Mouse (Mus musculus): ENCODE measurements around the gene Cxcl16. TPM values are rescaled to one million over a fixed set of nuclear protein-coding genes. Genes with fewer than 3 reads are reported as not detected.

The Cxcl16 gene
- polyA plus RNA-seq, 1 experiment, result 5.0 TPM

DNA sequence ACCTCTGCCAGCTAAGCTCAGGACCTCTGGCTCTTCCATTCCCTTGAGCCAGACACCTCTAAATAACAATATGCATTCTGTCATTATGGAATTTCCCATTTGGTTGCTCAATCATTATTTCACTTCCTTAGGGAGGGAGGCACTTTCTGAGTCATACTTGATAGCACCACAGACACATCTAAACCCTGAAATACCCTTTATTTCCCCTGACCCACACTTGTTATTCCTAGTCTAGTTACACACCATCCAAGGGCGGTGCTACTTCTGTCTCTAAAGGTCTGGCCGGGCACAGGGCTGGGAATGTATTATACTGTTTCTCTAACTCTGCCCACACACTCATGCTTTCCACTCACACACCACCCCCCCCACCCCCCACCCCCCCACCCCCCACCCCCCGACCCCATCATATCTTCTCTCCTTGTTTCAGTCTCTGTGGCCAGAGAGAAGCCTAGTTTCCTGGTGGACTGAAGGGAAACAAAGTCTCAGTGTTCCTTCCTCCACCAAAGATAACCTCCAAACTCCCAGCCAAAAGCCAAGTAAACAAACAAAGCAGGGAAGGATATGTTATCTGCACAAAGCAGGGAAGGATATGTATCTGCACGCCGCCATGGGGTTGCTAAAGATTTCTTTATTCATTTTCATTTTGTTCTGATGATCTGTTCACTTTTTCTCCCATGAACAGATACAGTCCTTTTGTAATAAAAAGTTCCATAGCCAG, 8.3 kb upstream of the Cxcl16 start:
- no peaks in the 10 kb centered on the region for H3K4me1 ChIP-seq (ENCODE audit: control insufficient read depth, insufficient read depth, insufficient read length, low read length)
- no peak overlapping the region for H3K4me3 ChIP-seq (ENCODE audit: insufficient read depth, low read depth, low read length)
- peak overlapping the region; percentile 50 for H3K27ac ChIP-seq (replicated peaks; ENCODE audit: low read depth, low read length)

DNA sequence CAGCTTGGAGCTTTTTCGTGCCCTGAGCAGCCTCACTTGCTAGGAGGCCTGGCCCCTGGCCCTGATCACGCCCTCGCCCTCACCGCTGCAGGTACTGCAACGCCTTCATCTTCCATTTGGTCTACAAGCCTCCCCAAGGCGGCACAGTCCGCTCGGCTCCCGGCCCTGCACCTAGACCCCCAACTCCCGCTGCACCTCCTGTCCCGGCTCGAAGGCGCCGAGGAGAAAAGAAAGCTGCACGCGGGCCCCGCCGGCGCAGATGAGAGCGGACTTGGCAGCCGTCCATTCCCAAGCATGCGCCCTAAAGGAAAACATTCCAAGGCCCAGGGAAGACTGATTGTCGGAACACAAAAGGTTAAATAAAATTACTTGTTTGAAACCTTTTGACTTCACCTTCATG, 6.0 kb upstream of the Cxcl16 start:
- H3K4me3 ChIP-seq (ENCODE audit: insufficient read depth, low read depth, low read length), result 0 out of 2 replicates have a peak overlapping the region, but pooled peaks have one; percentile 15
- no peak overlapping the region for H3K27ac ChIP-seq (replicated peaks; ENCODE audit: low read depth, low read length)
- H3K4me1 ChIP-seq (ENCODE audit: control insufficient read depth, insufficient read depth, insufficient read length, low read length), result no peaks in the 10 kb centered on the region

DNA sequence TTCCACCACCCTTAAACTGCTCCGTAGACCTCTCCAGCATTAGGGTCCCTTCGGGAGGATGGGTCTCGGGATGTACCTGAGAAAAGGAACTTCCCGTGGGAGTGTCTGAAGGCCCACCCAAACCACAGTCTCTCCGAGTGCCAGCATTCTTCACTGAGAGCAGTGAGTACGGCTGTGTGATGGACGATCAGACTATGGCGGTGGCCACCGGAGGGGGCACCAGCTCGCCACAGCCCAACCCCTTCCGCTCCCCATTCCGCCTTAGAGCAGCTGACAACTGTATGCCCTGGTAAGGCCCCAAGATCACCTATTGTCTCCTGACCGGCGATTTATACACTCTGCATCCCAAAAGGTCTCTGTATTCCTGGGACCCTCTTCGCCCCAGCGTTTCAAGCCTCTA, 5.4 kb upstream of the Cxcl16 start:
- Histone ChIP-seq H3K4me3 (ENCODE audit: insufficient read depth, low read depth, low read length) (no peak overlapping the region; the same call in 1 of the 2 replicates), H3K4me1 (ENCODE audit: control insufficient read depth, insufficient read depth, insufficient read length, low read length) (no peaks in the 10 kb centered on the region), H3K27ac (replicated peaks; ENCODE audit: low read depth, low read length) (no peak overlapping the region)

DNA sequence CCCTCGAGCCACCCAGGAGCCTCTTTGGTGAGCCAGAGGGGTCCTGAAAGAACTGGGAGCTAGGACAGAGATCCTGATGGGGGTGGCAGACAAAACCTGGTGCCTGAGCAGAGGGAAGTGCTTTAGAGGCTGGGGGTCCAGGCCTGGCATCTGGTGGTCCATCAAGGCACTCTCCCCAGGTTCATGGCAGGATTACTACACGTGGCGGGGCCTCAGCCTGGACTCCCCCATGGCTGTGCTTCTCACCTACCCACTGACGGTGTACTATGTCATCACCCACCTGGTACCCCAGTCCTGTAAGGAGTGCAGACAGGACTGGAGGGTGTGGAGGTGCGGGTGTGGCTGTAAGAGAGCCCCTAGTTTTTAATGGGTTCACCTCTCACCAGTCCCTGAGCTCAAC, 4.2 kb upstream of the Cxcl16 start:
- Histone ChIP-seq H3K4me3 (ENCODE audit: insufficient read depth, low read depth, low read length) (no peak overlapping the region), H3K27ac (replicated peaks; ENCODE audit: low read depth, low read length) (no peak overlapping the region), H3K4me1 (ENCODE audit: control insufficient read depth, insufficient read depth, insufficient read length, low read length) (no peaks in the 10 kb centered on the region)

DNA sequence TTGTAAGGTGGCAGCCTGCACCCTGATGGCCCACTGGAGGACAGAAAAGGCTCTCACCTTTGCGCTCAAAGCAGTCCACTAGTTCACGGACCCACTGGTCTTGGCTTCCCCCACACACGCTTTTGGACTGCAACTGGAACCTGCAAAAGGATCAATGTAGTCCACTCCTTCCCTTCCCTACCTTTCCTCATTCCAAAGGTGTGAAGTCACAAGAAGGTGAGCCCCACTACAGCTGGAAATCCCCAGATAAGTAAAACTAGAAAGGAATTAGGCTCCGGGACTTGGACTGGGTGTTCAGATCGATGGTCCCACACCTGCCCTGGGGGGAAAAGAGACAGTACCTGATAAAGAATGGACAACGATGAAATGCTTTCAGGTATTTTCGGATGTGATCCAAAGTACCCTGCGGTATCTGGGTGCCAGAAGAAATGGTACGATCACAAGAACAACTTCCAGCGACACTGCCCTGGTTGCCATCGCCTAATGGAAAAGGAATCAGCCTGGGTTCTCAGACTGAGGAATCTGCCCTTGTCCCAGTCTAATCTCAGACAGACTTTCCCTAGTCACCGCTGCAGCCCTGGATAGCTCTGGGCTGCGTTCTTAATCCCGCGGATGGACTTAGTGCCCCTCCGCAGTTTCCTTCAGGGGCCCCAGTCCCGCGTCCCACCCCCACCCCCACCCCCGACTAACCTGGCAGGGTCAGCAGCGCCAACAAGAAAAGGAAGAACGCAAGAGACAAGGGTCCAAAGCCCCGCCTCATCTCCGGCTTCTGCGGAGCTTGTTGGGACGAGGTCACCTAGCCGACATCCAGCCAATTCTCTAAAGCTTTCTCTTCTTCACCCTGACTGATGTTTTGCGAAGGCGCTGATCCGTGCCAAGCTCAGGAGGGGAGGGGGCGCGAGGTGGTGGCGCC, 840 bp downstream of the Cxcl16 start, which contains the start of gene Zmynd15:
Gene Zmynd15, plus strand, starts transcription at position 746 of the 913 bp plus-strand sequence.
- Histone ChIP-seq H3K27ac (replicated peaks; ENCODE audit: low read depth, low read length) (peak within 1 kb of the TSS; percentile 75), H3K4me3 (ENCODE audit: insufficient read depth, low read depth, low read length) (peak within 1 kb of the TSS; percentile 93), H3K4me1 (ENCODE audit: control insufficient read depth, insufficient read depth, insufficient read length, low read length) (no peaks in the 10 kb centered on the region; the same call in 1 of the 2 replicates)

DNA sequence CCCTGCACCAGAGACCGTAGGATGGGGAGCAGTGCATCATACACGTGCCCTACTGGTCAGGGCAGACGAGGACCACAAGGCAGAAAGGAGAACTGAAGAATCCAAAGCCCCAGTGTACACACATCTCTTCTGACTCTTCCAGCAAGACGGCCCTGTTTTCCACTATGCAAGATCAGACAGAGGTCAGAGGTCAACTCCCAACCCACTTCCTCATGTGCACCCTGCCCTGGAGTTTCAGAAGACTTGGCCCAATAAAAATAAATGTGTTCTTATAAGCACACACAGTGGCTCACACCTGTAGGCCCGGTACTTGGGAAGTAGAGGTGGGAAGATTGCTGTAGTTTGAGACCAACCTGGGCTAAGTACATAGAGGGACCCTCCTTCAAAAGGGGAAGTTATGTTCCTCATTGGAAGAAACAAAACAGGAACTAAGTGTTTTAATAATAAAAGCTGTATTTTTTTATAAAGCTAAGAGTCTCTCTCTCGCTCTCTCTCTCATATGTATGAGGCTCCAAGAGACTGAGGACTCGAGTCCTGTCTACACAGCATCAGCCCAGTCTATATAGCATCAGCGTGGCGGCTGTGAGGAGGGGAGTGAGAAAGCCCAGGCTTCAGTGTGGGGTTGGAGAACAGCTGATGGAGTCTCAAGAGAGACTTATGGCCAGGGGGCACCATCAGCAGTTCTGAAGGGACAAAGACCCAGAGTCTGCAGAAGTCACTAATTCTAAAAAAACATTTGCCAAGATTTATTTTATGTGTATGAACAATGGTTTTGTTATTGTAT, 6.3 kb downstream of the Cxcl16 start:
- Histone ChIP-seq H3K27ac (replicated peaks; ENCODE audit: low read depth, low read length) (peak overlapping the region; percentile 74), H3K4me1 (ENCODE audit: control insufficient read depth, insufficient read depth, insufficient read length, low read length) (no peaks in the 10 kb centered on the region; the same call in 1 of the 2 replicates), H3K4me3 (ENCODE audit: insufficient read depth, low read depth, low read length) (no peak overlapping the region)

DNA sequence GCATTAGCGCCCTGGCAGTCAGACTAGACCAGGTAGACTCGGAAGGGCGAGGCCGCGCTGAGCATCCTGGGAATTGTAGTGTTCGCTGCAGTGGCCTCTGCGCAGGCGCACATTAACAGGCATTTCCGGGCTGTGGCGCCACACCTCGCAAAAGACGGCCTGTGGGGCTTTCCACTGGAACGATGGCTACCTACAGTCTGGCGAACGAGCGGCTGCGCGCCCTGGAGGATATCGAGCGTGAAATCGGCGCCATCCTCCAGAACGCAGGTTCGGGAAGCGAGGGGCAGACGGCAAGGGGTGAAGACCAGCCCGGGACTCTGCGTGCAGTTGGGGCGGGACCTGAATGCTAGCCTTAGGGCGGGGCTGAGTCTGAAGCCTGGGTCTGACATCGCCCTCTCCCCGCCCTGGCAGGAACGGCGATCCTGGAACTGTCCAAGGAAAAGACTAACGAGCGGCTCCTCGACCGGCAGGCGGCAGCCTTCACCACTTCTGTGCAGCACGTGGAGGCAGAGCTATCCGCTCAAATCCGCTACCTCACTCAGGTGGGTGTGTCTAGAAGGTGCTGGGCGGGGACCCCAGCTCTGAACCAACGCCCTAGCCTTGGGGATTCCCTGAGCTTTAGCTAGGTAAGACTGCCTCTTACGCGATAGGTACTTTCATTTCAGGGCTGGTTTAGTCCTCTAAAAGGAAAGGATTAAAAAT, 7.8 kb downstream of the Cxcl16 start, which contains the start of gene Med11:
Gene Med11, plus strand, starts transcription at position 123 of the 702 bp plus-strand sequence.
- Histone ChIP-seq H3K27ac (replicated peaks; ENCODE audit: low read depth, low read length) (peak within 1 kb of the TSS; percentile 98), H3K4me3 (ENCODE audit: insufficient read depth, low read depth, low read length) (peak within 1 kb of the TSS; percentile 79), H3K4me1 (ENCODE audit: control insufficient read depth, insufficient read depth, insufficient read length, low read length) (no peaks in the 10 kb centered on the region; the same call in 1 of the 2 replicates)

DNA sequence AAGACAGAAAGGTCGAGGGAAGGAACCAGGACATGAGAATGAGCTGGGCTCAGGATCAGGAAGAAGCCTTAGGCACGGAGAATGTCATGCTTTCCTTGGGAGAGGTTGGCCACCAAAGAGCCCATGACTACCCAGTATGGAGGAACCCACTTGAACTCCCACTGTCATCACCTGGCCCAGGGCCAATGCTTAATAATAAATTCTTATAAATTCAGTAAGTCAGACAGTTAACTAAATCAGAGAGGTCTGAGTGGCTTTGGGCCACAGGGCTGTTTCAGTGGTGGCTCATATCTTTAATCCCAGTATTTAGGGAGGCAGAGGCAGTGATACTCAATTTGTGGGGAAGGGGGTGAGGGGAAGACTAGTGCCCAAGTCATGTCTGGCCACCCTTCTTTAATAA, 8.9 kb downstream of the Cxcl16 start:
- Histone ChIP-seq H3K27ac (replicated peaks; ENCODE audit: low read depth, low read length) (no peak overlapping the region), H3K4me1 (ENCODE audit: control insufficient read depth, insufficient read depth, insufficient read length, low read length) (no peaks in the 10 kb centered on the region; the same call in 1 of the 2 replicates), H3K4me3 (ENCODE audit: insufficient read depth, low read depth, low read length) (no peak overlapping the region)

DNA sequence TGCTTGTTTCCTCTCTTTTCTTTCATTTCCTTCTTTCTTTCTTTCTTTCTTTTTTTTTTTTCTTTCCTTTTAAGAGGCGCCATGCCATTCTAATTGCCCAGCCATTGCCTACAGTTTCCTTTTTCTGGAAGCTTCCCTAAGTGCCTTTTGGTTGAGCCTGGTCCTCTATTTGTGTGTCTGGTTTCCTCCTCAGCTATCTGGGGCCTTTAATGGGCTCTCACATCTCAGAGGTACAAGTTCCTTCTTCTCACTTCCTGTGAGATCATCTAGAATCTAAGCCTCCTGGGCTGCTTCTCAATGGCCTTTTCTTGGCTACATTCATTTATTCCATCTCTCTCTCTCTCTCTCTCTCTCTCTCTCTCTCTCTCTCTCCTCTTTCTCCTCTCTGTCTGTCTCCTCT, 12.4 kb downstream of the Cxcl16 start:
- Histone ChIP-seq H3K4me1 (ENCODE audit: control insufficient read depth, insufficient read depth, insufficient read length, low read length) (no peaks in the 10 kb centered on the region), H3K27ac (replicated peaks; ENCODE audit: low read depth, low read length) (peak overlapping the region; percentile 28; the same call in 1 of the 2 replicates), H3K4me3 (ENCODE audit: insufficient read depth, low read depth, low read length) (no peak overlapping the region)

DNA sequence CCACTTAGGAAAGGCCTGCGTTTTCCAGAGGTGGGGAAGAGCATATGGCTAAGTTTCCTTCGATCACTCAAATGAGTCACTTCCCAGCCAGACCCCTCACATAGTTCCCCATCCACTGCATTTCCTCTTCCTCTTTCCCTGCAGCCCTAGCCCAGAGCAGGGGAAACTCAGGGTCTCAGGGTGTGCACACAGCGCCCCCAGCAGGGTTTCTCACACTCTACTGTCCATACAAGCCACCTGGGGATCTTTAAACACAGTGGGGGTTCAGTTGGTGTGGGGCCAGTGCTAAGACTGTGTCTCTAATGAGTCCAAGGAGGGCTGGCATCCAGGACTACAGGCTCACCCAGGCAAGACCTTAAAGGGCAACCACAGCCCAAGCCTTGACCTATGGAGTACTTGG, 13.0 kb downstream of the Cxcl16 start:
- no peak overlapping the region for H3K4me3 ChIP-seq (ENCODE audit: insufficient read depth, low read depth, low read length)
- H3K4me1 ChIP-seq (ENCODE audit: control insufficient read depth, insufficient read depth, insufficient read length, low read length), result no peaks in the 10 kb centered on the region
- H3K27ac ChIP-seq (replicated peaks; ENCODE audit: low read depth, low read length), result peak overlapping the region; percentile 28; the same call in 1 of the 2 replicates

DNA sequence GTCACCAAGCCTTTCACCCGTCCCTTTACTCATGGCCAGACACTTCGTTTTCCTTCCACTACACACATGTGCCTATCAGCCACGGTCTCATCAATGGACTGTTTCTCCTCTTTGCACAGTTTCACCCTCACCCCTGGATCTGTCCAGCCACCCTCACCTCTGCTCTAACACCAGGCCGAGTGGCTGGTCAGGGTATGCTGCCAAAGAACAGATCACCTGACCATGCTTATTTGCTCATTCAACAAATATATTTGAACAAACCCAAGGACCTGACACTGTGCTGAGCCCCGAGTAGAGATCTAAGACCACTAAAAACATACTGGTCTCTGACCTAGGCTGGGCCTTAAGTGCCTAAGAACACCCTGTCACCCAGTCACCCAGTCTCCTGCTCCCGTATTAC, 15.1 kb downstream of the Cxcl16 start:
- Histone ChIP-seq H3K4me1 (ENCODE audit: control insufficient read depth, insufficient read depth, insufficient read length, low read length) (no peaks in the 10 kb centered on the region), H3K27ac (replicated peaks; ENCODE audit: low read depth, low read length) (no peak overlapping the region), H3K4me3 (ENCODE audit: insufficient read depth, low read depth, low read length) (no peak overlapping the region)

DNA sequence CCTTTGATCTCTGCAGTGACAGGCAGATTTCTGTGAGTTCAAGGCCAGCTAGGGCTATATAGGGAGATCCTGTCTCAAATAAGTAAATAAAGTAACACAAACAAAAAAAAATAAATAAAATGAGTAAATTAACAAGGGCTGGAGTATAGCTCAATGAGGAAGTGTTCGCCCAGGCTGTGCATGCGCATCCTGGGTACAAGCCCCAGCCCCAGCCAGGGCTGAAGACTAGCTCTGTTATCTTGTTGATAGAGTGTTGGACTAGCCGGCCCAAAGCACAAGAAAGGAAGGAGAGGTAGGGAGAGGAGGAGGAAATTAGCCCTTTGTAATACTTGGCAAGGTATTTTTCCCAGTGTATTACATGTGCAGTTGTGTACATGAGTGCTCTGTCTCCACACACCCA, 15.8 kb downstream of the Cxcl16 start:
- Histone ChIP-seq H3K4me3 (ENCODE audit: insufficient read depth, low read depth, low read length) (no peak overlapping the region), H3K4me1 (ENCODE audit: control insufficient read depth, insufficient read depth, insufficient read length, low read length) (no peaks in the 10 kb centered on the region), H3K27ac (replicated peaks; ENCODE audit: low read depth, low read length) (no peak overlapping the region)

DNA sequence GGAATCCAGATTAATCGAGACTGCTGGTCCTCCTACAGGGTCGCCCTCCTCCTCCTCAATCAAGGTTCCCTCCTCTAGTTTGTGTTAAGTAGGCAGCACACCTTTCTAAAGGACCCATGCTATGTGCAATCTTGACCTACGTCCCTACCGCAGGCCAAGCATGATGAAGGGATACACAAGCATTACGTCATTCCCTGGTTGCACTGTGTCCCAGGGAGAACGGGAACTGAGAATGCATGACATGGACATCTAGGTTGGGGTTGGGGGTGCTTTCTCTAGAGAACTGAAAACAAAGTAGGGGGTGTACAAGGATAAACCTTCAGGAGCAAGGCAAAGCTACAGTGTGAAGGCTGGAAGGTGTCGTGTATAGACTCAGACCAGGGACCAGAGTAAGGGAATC, 17.9 kb downstream of the Cxcl16 start:
- Histone ChIP-seq H3K4me1 (ENCODE audit: control insufficient read depth, insufficient read depth, insufficient read length, low read length) (no peaks in the 10 kb centered on the region), H3K4me3 (ENCODE audit: insufficient read depth, low read depth, low read length) (no peak overlapping the region), H3K27ac (replicated peaks; ENCODE audit: low read depth, low read length) (no peak overlapping the region)

DNA sequence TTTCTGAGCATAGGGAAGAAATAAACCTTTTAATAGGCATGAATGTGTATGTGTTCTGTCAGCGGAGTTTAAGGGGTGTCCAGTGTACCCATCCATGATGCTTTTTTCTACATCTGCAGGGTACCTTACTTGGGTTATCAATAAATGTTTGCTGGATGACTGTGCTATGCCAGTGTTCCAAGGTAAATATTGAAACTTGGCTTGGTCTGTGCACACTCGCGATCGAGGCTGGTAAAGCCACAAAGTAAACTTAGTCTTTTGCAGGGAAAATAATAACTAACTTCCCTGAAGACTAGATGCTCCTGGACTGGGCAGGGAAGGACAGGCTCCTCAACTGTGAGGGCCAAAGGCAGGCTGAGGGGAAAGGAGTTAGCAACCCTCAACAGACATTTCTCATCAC, 19.1 kb downstream of the Cxcl16 start:
- H3K4me3 ChIP-seq (ENCODE audit: insufficient read depth, low read depth, low read length), result no peak overlapping the region
- no peak overlapping the region for H3K27ac ChIP-seq (replicated peaks; ENCODE audit: low read depth, low read length)
- no peaks in the 10 kb centered on the region for H3K4me1 ChIP-seq (ENCODE audit: control insufficient read depth, insufficient read depth, insufficient read length, low read length)
